16 mouse cellular contexts compared by ENCODE assay signal in the genomic region with DNA sequence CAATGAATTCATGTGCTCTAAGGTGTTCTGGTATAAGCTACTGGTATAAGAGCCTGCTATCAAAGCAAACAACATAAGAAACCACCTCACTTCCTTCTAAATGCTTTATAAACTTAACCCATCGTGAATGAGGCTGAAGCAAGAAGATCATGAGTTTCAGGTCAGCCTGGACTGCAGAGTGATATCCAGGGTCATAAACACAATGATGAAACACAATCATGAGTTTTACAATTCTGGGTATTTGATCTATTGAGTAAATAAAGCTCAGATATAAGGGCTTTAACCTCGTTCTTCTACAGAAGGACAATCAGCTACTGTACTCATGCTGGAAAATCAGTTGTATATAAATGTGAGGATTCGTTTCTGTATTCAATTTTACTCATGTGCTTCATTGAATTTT.
"Had no signal": no experiment of that assay in that cellular context is flagged by ENCODE, and none has a peak within 500 bp of the region (broad histone marks: within the 10 kb centered on the region; RNA-seq: fewer than 3 reads in every experiment).

No protein-coding gene starts in this region.

- H3K4me3 ChIP-seq: neural tube, embryonic 12.5 days; neural tube, embryonic 13.5 days; neural tube, embryonic 15.5 days; stomach, embryonic 15.5 days had no signal

- H3K9me3 ChIP-seq: neural tube, embryonic 12.5 days; neural tube, embryonic 13.5 days; neural tube, embryonic 15.5 days; stomach, embryonic 15.5 days had no signal

- H3K27me3 ChIP-seq: neural tube, embryonic 12.5 days; neural tube, embryonic 13.5 days; neural tube, embryonic 15.5 days; stomach, embryonic 15.5 days had no signal

- H3K4me1 ChIP-seq: neural tube, embryonic 12.5 days; neural tube, embryonic 13.5 days; neural tube, embryonic 15.5 days; stomach, embryonic 15.5 days had no signal

- DNase-seq: retina, postnatal 1 day; right cerebral cortex, adult 18-20 months; right cerebral cortex, postnatal 25 days; right cerebral cortex, postnatal 4 days; spleen, adult 18-20 months; thymus, adult 18-20 months; thymus, adult 2 months; thymus, postnatal 14 days; thymus, postnatal 25 days; thymus, postnatal 36 days; thymus, postnatal 4 days had no signal

- H3K9ac ChIP-seq: neural tube, embryonic 12.5 days; neural tube, embryonic 13.5 days; neural tube, embryonic 15.5 days; stomach, embryonic 15.5 days had no signal

- H3K27ac ChIP-seq: neural tube, embryonic 12.5 days; neural tube, embryonic 13.5 days; neural tube, embryonic 15.5 days; stomach, embryonic 15.5 days; stomach, postnatal 0 days had no signal

- H3K4me2 ChIP-seq: neural tube, embryonic 12.5 days; neural tube, embryonic 13.5 days; neural tube, embryonic 15.5 days; stomach, embryonic 15.5 days had no signal
